Mouse (Mus musculus): ENCODE data around the gene Pdcd5. TPM values are rescaled to one million over a fixed set of nuclear protein-coding genes. Genes with fewer than 3 reads are reported as not detected.

The Pdcd5 gene
- polyA plus RNA-seq, 1 experiment = 95.7 TPM

DNA sequence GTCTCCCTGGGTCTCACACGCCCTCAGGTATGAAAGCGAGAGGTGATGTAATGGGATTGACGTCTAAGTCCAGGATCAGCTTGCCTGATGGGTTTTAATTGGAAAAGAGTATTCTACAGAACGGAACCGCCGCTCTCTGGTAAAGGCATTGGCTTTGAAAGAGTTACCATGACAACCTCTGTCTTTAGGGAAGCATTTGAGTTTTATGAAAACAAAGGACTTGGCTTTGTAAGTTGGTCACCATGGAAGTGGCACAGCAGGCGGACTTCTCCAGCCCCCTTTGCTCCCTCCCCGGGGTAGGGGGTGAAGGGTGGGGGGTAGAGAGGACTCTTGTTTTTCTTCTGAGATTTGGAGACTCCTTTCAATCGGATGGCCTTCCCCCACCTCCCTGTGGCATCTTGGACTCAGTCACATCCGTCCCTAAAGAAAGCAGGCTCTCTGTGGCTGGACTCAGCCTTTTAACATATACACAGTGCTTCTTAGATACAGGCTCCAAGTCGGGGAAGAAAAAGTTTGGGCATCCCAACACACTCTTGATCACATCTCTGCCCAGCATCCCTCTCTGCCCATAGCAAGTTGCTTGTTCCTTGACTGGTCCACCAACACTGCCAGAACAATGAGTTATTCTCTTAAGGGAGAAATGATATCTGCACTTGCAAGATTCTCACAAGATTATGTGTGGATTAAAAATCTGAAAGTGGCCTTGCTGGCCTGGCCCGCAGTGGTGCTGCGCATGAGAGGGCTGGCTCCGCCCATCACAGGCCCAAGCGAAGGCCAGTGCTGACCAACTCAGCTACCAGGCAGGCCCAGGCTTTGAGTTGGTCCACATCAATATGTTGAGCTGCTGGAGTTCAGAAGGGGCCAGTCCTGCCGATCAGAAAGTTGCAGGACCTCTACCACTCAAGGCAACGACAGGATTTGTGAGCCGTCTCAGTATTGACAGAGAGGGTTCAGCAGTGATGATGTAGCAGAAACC, 21.0 kb upstream of the Pdcd5 start:
- Histone ChIP-seq H3K36me3 (ENCODE audit: control insufficient read depth, insufficient read depth, low read length, poor library complexity, severe bottlenecking) (no peaks in the 10 kb centered on the region), H3K27me3 (ENCODE audit: control insufficient read depth, insufficient read depth, low read length, poor library complexity, severe bottlenecking) (no peaks in the 10 kb centered on the region), H3K9me3 (replicated peaks; ENCODE audit: control insufficient read depth, insufficient read depth, low read length, poor library complexity, severe bottlenecking) (no peaks in the 10 kb centered on the region), H3K9ac (ENCODE audit: low read depth, poor library complexity, severe bottlenecking) (no peak overlapping the region), H3K4me3 (ENCODE audit: low read depth, low read length) (no peak overlapping the region), H3K27ac (ENCODE audit: insufficient read depth, low read length) (no peak overlapping the region), H3K4me1 (ENCODE audit: control insufficient read depth, insufficient read depth, low read length) (no peaks in the 10 kb centered on the region)
- TF ChIP-seq EP300 (IDR thresholded peaks at IDR 0.05; ENCODE audit: insufficient read depth, low read depth, low read length) (no peak), POLR2A (IDR thresholded peaks at IDR 0.05; ENCODE audit: insufficient read depth, low read length) (no peak), CTCF (IDR thresholded peaks at IDR 0.05; ENCODE audit: low read depth, low read length) (no peak)

DNA sequence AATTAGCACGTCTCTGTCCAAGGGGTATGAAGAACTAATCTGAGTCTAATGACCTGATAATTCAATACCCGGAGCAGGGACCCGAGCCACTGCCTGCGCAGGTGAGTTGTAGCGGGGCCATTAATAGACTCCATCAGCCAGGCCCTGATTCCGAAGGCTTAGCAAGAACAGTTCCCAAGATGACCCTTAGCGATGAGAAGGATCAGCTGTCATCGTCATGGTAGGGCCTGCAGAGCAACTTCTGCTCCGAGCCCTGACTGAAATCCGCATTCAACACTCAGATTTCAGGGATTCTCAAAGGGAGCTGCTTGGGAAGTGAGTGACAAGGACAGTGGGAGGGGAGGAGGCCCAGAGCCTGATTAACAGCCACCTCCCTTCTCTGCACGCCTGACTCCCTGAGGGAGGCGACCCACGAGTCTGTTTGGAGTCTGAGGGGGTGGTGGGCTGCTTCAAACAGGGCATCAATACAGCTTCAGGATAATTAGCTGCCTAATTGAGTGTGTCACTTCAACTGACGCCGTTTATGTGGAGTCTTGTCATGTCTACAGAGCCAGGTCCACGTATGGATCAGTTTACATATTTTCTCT, 16.6 kb upstream of the Pdcd5 start:
- Histone ChIP-seq H3K36me3 (ENCODE audit: control insufficient read depth, insufficient read depth, low read length, poor library complexity, severe bottlenecking) (no peaks in the 10 kb centered on the region), H3K27me3 (ENCODE audit: control insufficient read depth, insufficient read depth, low read length, poor library complexity, severe bottlenecking) (no peaks in the 10 kb centered on the region), H3K9me3 (replicated peaks; ENCODE audit: control insufficient read depth, insufficient read depth, low read length, poor library complexity, severe bottlenecking) (no peaks in the 10 kb centered on the region), H3K4me1 (ENCODE audit: control insufficient read depth, insufficient read depth, low read length) (no peaks in the 10 kb centered on the region), H3K4me3 (ENCODE audit: low read depth, low read length) (no peak overlapping the region), H3K27ac (ENCODE audit: insufficient read depth, low read length) (no peak overlapping the region), H3K9ac (ENCODE audit: low read depth, poor library complexity, severe bottlenecking) (no peak overlapping the region)
- TF ChIP-seq CTCF (IDR thresholded peaks at IDR 0.05; ENCODE audit: low read depth, low read length) (no peak), EP300 (IDR thresholded peaks at IDR 0.05; ENCODE audit: insufficient read depth, low read depth, low read length) (no peak), POLR2A (IDR thresholded peaks at IDR 0.05; ENCODE audit: insufficient read depth, low read length) (no peak)

DNA sequence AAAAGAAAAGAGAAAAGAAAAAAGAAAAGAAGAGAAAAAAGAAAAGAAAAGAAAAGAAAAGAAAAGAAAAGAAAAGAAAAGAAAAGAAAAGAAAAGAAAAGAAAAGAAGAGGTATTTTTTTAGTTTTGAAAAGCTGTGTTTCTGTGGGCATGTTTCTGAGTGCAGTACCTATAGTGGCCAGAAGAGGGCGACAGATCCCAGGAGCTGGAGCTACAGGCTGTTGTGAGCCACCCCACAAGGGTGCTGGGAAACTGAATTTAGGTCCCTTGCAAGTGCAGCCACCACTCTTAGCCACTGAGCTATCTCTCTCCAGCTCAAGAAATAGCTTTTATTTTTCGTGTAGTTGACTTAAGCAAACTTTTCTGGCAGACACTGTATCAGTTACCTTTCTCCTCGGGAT, 11.9 kb upstream of the Pdcd5 start:
- Histone ChIP-seq H3K9ac (ENCODE audit: low read depth, poor library complexity, severe bottlenecking) (no peak overlapping the region), H3K27ac (ENCODE audit: insufficient read depth, low read length) (no peak overlapping the region), H3K36me3 (ENCODE audit: control insufficient read depth, insufficient read depth, low read length, poor library complexity, severe bottlenecking) (no peaks in the 10 kb centered on the region), H3K9me3 (replicated peaks; ENCODE audit: control insufficient read depth, insufficient read depth, low read length, poor library complexity, severe bottlenecking) (no peaks in the 10 kb centered on the region), H3K4me3 (ENCODE audit: low read depth, low read length) (no peak overlapping the region), H3K4me1 (ENCODE audit: control insufficient read depth, insufficient read depth, low read length) (peaks cover 4% of the 10 kb centered on the region), H3K27me3 (ENCODE audit: control insufficient read depth, insufficient read depth, low read length, poor library complexity, severe bottlenecking) (no peaks in the 10 kb centered on the region)
- TF ChIP-seq POLR2A (IDR thresholded peaks at IDR 0.05; ENCODE audit: insufficient read depth, low read length) (no peak), CTCF (IDR thresholded peaks at IDR 0.05; ENCODE audit: low read depth, low read length) (peak; percentile 90)

DNA sequence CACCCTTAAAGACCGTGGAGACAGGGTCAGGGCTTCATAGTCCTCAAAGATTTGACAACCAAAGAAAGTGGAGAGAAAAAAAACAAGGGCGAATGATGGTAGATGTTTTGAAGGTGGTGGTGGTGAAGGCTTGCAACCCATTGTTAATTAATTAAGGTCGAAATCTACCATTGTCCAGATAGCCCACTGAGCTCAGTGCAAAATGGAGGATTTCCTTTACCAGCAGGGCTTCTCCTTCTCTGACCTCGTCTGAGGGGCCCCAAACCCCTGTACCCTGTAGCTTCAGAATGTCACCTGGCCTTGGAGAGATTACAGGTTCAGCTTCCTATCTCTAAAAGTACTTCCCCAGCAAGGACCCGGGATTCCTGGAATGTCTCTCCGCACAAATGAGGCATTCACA, 10.5 kb upstream of the Pdcd5 start:
- H3K9ac ChIP-seq (ENCODE audit: low read depth, poor library complexity, severe bottlenecking) = no peak overlapping the region
- no peaks in the 10 kb centered on the region for H3K27me3 ChIP-seq (ENCODE audit: control insufficient read depth, insufficient read depth, low read length, poor library complexity, severe bottlenecking)
- no peak overlapping the region for H3K4me3 ChIP-seq (ENCODE audit: low read depth, low read length)
- H3K36me3 ChIP-seq (ENCODE audit: control insufficient read depth, insufficient read depth, low read length, poor library complexity, severe bottlenecking) = no peaks in the 10 kb centered on the region
- H3K4me1 ChIP-seq (ENCODE audit: control insufficient read depth, insufficient read depth, low read length) = peaks cover 4% of the 10 kb centered on the region
- H3K27ac ChIP-seq (ENCODE audit: insufficient read depth, low read length) = no peak overlapping the region
- no peak for TF ChIP-seq CTCF (IDR thresholded peaks at IDR 0.05; ENCODE audit: low read depth, low read length)
- TF ChIP-seq POLR2A (IDR thresholded peaks at IDR 0.05; ENCODE audit: insufficient read depth, low read length) = no peak
- no peak for TF ChIP-seq EP300 (IDR thresholded peaks at IDR 0.05; ENCODE audit: insufficient read depth, low read depth, low read length)
- H3K9me3 ChIP-seq (replicated peaks; ENCODE audit: control insufficient read depth, insufficient read depth, low read length, poor library complexity, severe bottlenecking) = no peaks in the 10 kb centered on the region

DNA sequence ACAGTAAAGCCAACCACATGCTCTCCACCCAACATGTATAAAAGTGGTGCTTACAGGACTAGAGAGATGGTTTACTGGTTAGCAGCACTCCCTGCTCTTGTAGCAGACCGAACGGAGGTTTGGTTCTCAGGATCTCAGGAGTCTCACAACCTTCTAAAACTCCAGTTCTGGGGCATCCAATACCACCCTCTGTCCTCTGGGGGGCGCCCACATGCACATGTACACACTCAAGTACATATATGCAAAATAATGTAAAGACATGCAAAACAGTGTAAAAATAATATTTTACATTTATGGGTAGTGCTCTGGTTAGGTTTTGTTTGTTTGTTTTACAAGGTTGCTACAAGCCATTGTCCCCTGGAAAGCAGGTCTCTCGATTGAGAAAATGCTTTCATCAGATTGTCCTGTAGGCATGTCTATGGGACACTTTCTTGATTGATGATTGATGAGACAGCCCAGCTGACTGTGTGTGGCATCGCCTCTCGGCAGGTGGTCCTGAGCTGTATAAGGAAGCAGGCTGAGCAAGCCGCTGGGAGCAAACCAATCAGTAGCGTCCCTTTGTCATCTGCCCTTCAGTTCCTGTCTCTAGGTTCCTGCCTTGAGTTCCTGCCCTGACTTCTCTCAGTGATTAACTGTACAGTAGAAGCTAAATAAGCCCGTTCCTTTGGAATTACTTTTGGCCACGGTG, 4.4 kb upstream of the Pdcd5 start:
- H3K27ac ChIP-seq (ENCODE audit: insufficient read depth, low read length) = no peak overlapping the region
- H3K9ac ChIP-seq (ENCODE audit: low read depth, poor library complexity, severe bottlenecking) = no peak overlapping the region
- no peak overlapping the region for H3K4me3 ChIP-seq (ENCODE audit: low read depth, low read length)
- TF ChIP-seq POLR2A (IDR thresholded peaks at IDR 0.05; ENCODE audit: insufficient read depth, low read length) (no peak), CTCF (IDR thresholded peaks at IDR 0.05; ENCODE audit: low read depth, low read length) (peak; percentile 38)
- no peaks in the 10 kb centered on the region for H3K27me3 ChIP-seq (ENCODE audit: control insufficient read depth, insufficient read depth, low read length, poor library complexity, severe bottlenecking)
- no peaks in the 10 kb centered on the region for H3K9me3 ChIP-seq (replicated peaks; ENCODE audit: control insufficient read depth, insufficient read depth, low read length, poor library complexity, severe bottlenecking)
- no peaks in the 10 kb centered on the region for H3K4me1 ChIP-seq (ENCODE audit: control insufficient read depth, insufficient read depth, low read length)
- no peaks in the 10 kb centered on the region for H3K36me3 ChIP-seq (ENCODE audit: control insufficient read depth, insufficient read depth, low read length, poor library complexity, severe bottlenecking)

Data from ES-Bruce4 (cell line).